Mouse (Mus musculus) left cerebral cortex, adult 18-20 months (tissue): ENCODE results near the gene Abca9. TPM values are rescaled to one million over a fixed set of nuclear protein-coding genes. Genes with fewer than 3 reads are reported as not detected.

ENCODE experiments used
- DNase-seq, 2 experiments: peaks; one replicate each; pipeline ENCODE4 v3.0.0; 2021 to 2022; ENCODE audit warnings: low spot score in 2 of 2, mixed read lengths in 1 of 2
- total RNA-seq, 2 experiments: library from RNA; stranded (reverse); gene quantifications; 2 replicates each; pipeline ENCODE4 v1.2.3; 2021

Abca9 gene
- total RNA-seq, 2 experiments from 2014 or later: 6.6 to 7.0 TPM

DNA sequence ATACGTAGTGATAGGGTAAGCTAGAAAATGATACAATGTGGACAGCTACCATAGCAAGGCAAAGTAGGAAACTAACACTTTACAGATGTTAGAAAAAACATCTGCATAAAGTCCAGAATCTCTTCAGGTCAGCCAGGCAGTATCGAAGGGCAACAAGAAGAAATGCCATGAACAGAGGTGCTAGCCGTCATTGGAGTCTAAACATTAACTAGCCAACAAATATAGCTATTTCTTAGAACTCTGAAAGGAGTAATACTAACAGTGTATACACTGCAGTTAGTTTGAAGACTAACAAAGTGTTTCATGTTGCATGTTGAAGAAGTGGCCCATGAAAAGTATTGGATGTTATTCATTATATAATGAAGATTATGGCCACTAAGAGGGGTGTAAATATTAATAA lies 95.8 kb downstream of the Abca9 start:
- DNase-seq: no peak

DNA sequence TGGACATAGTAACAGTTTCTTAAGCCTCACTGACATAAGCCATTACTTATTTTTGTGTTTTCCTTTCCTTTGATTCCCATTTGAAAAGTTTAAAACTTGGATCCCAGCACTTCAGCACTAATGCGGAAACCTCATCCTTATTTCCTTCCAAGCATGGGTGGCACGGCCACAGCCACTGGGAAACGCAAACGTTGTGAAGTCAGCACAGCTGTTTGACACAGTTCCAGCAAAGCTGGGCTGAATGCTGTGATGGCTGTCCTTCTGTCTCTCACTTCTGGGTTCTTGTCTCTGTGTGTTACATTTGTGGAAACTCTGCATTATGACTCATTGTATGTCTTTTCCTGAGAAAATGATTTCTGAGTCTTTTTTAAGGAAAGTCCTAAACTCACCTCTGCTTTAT lies 107.0 kb downstream of the Abca9 start:
- no peak for DNase-seq

DNA sequence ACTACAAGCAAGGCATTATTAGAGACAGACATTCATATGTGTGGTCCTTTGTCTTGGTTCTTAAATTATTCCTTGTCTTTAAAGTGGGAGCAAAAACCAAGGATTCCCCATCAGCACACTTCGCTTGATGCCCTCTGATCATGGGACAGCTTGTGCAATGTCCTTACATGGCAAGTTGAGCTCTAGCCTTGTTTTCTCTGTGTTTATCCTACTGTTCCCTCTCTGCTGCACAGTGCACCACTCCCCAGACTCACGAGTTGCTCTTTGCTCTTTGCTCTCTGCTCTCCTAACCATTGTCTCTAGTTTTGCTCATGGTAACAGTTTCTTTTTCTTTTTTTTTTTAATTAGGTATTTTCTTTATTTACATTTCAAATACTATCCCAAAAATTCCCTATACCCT lies 107.9 kb downstream of the Abca9 start:
- no peak for DNase-seq

DNA sequence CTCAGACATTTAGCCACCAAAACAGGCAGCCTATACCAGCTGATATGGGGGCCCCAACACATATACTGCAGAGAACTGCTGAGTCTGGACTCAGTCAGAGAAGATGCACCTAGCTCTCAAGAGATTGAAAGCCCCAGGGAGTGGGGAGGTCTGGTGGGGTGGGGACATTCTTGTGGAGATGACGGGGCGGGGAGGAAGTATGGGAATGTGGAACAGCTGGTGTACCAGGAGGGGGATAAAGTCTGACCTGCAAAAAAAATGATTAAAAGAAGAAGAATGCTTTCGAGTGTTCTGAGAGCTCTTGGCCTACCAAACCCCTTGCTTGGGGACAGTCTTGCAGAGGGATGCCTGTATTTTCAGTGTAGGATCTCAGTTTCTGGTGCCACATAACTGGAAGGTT lies 114.3 kb downstream of the Abca9 start:
- DNase-seq: no peak

Other genes starting within 250 kb of the Abca9 start
- 10 to 100 TPM; 10.6 to 12.7 TPM for gene Abca8b, start 172.4 kb downstream of the Abca9 start, total RNA-seq
- 1 to 10 TPM; 3.0 to 6.5 TPM for gene Abca8a, start 72.2 kb downstream of the Abca9 start, total RNA-seq
- gene Abca6, start 83.6 kb upstream of the Abca9 start, total RNA-seq: 1 to 10 TPM; 1.5 to 1.6 TPM
- 10 to 100 TPM; 48.0 to 55.0 TPM for gene Abca5, start 169.5 kb upstream of the Abca9 start, total RNA-seq
- gene Map2k6, start 230.9 kb upstream of the Abca9 start, total RNA-seq: 10 to 100 TPM; 22.0 to 23.2 TPM